Mouse (Mus musculus) ES-E14 (cell line): ENCODE measurements at regions not wholly inside any gene's neighbourhood (a gene's known extent, or its start where the extent isn't known, plus 50 kb on each side); places are given as distances from the start of the nearest gene placed in this dataset.

Experiments used
- DNase-seq: peaks from one replicate; pipeline ENCODE4 v3.0.0-alpha.2; 2013; ENCODE audit warnings: low read depth, low spot score
- H3K27ac ChIP-seq: 2 replicates; pipeline ENCODE4 v1.5.1; 2012; ENCODE audit warnings: low read depth, mild to moderate bottlenecking, low read length, moderate library complexity, mixed read lengths; ENCODE audit not compliant: poor library complexity, insufficient read depth, severe bottlenecking
- H3K36me3 ChIP-seq: 2 replicates; pipeline ENCODE4 v1.6.1; 2012; ENCODE audit warnings: mild to moderate bottlenecking, low read length, moderate library complexity, mixed read lengths; ENCODE audit not compliant: control insufficient read depth, poor library complexity, insufficient read depth, severe bottlenecking
- H3K4me1 ChIP-seq, 2 experiments: fragments of 150-350 bp in 1 of 2; sonication (generic) in 1 of 2; 2 replicates each; pipeline ENCODE4 v1.6.1; 2012; ENCODE audit warnings: low read length in 2 of 2, mild to moderate bottlenecking in 1 of 2, mixed read lengths in 1 of 2; ENCODE audit not compliant: control insufficient read depth in 2 of 2, insufficient read depth in 2 of 2, poor library complexity in 1 of 2
- H3K4me3 ChIP-seq, 2 experiments: fragments of 150-350 bp in 1 of 2; sonication (generic) in 1 of 2; 2 replicates each; pipeline ENCODE4 v1.5.1; 2012; ENCODE audit warnings: low read length in 2 of 2, low read depth in 1 of 2, mild to moderate bottlenecking in 1 of 2, mixed read lengths in 1 of 2; ENCODE audit not compliant: insufficient read depth in 1 of 2, poor library complexity in 1 of 2, severe bottlenecking in 1 of 2
- H3K9ac ChIP-seq: 2 replicates; pipeline ENCODE4 v1.6.1; 2012; ENCODE audit warnings: low read depth, mild to moderate bottlenecking, low read length, mixed read lengths; ENCODE audit not compliant: poor library complexity, insufficient read depth, severe bottlenecking
- H3K9me3 ChIP-seq: fragments of 150-350 bp; sonication (generic); 2 replicates; pipeline ENCODE4 v1.6.1; 2012; ENCODE audit warnings: low read depth, mild to moderate bottlenecking, low read length; ENCODE audit not compliant: control insufficient read depth, insufficient read depth
- CHD2 ChIP-seq: IDR thresholded peaks from 2 replicates; pipeline ENCODE4 v1.6.1; 2014; ENCODE audit warnings: mild to moderate bottlenecking, low read depth, low read length, inconsistent platforms
- HCFC1 ChIP-seq: IDR thresholded peaks from 2 replicates; pipeline ENCODE4 v1.6.1; 2012; ENCODE audit warnings: low read length, inconsistent platforms, borderline replicate concordance; ENCODE audit not compliant: insufficient read depth
- MAFK ChIP-seq: IDR thresholded peaks from 2 replicates; pipeline ENCODE4 v1.6.1; 2014; ENCODE audit warnings: mild to moderate bottlenecking, low read depth, low read length, inconsistent platforms; ENCODE audit not compliant: insufficient read depth
- ZC3H11A ChIP-seq: IDR thresholded peaks from 2 replicates; pipeline ENCODE4 v1.6.1; 2012; ENCODE audit warnings: low read depth, mild to moderate bottlenecking, inconsistent platforms, low read length, borderline replicate concordance
- ZNF384 ChIP-seq: IDR thresholded peaks from 2 replicates; pipeline ENCODE4 v1.6.1; 2012; ENCODE audit warnings: low read depth, low read length, inconsistent platforms
- in situ Hi-C, 2 experiments: fragments of 600-800 bp; cut with MboI; formaldehyde crosslinking; loops; one replicate each; pipeline ENCODE4 v1.15.1; 2025; ENCODE audit warnings: low sequenced_read_pairs in 2 of 2, inconsistent platforms in 1 of 2; ENCODE audit not compliant: unreplicated experiment in 2 of 2

- Histone ChIP-seq H3K9me3 (no peaks in the 10 kb centered on the region), H3K4me3 (no peak overlapping the region), H3K9ac (no peak overlapping the region), H3K27ac (no peak overlapping the region), H3K36me3 (no peaks in the 10 kb centered on the region), H3K4me1 (no peaks in the 10 kb centered on the region)
- in situ Hi-C loops: no loop called here
- TF ChIP-seq ZC3H11A (no peak), ZNF384 (no peak), CHD2 (no peak), MAFK (no peak), HCFC1 (no peak)
- no peak for DNase-seq
Measured at GRCm38 (mm10) chr4:29741991-29742390, 929.1 kb downstream of the Epha7 start.

DNA sequence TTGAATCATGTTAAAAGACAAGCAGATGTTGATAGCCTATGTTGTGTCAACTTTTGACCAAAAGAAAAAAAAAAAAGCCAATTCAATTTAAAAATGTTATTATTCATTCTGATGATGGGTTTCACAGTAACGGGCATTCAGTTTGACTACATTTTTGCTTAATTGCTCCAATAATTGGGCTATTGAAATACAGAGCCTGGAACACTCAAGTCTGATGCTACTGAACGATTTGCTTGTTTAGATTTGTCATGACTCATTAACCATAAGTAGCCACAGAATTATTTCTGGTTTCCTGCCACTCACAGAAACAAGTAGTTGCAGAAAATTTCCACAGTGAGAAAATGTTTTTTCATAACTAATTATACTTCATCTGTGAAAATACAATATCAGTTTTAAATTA is 929.8 kb downstream of the Epha7 start:
- Histone ChIP-seq H3K9ac (no peak overlapping the region), H3K9me3 (no peaks in the 10 kb centered on the region), H3K4me3 (no peak overlapping the region), H3K4me1 (no peaks in the 10 kb centered on the region), H3K27ac (no peak overlapping the region), H3K36me3 (no peaks in the 10 kb centered on the region)
- TF ChIP-seq ZNF384: no peak
- no peak for DNase-seq
- in situ Hi-C loops: no loop called here
